Mouse (Mus musculus) forebrain, embryonic 15.5 days (tissue): ENCODE measurements around the gene Pym1. TPM values are rescaled to one million over a fixed set of nuclear protein-coding genes. Genes with fewer than 3 reads are reported as not detected.

Source experiments
- ATAC-seq: fragments of 200-750 bp; cut with Nextera tagmentation; replicated peaks from 2 replicates; pipeline ENCODE4 v1.8.0; 2017; ENCODE audit warnings: mild to moderate bottlenecking, moderate TSS enrichment, moderate library complexity
- H3K27ac ChIP-seq: fragments of 300-500 bp; sonication (generic); replicated peaks from 2 replicates; pipeline ENCODE4 v1.5.1; 2015; ENCODE audit warnings: mild to moderate bottlenecking, inconsistent platforms
- H3K27me3 ChIP-seq: fragments of 300-500 bp; sonication (generic); 2 replicates; pipeline ENCODE4 v1.6.1; 2015; ENCODE audit warnings: inconsistent platforms
- H3K36me3 ChIP-seq: fragments of 300-500 bp; sonication (generic); 2 replicates; pipeline ENCODE4 v1.6.1; 2015; ENCODE audit warnings: mild to moderate bottlenecking, inconsistent platforms
- H3K4me1 ChIP-seq: fragments of 300-500 bp; sonication (generic); 2 replicates; pipeline ENCODE4 v1.6.1; 2015; ENCODE audit warnings: inconsistent platforms
- H3K4me2 ChIP-seq: fragments of 300-500 bp; sonication (generic); replicated peaks from 2 replicates; pipeline ENCODE4 v1.6.1; 2015; ENCODE audit warnings: mild to moderate bottlenecking, inconsistent platforms
- H3K4me3 ChIP-seq: fragments of 300-500 bp; sonication (generic); 2 replicates; pipeline ENCODE4 v1.5.1; 2015; ENCODE audit warnings: mild to moderate bottlenecking, inconsistent platforms
- H3K9ac ChIP-seq: fragments of 300-500 bp; sonication (generic); replicated peaks from 2 replicates; pipeline ENCODE4 v1.6.1; 2015; ENCODE audit warnings: mild to moderate bottlenecking, inconsistent platforms
- H3K9me3 ChIP-seq: fragments of 300-500 bp; sonication (generic); 2 replicates; pipeline ENCODE4 v1.6.1; 2016; ENCODE audit warnings: inconsistent platforms
- WGBS: fragments of 180-500 bp; shearing (Covaris S2); methylation state at CpG from one replicate; pipeline ENCODE4 v1.1.7; 2015; ENCODE audit warnings: mixed read lengths; 5-methylcytosine and 5-hydroxymethylcytosine counted together
- polyA plus RNA-seq: library from polyadenylated mRNA; unstranded; fragments of >200 nt; fragmentation: Nextera tagmentation; extraction: Ambion mirVana; gene quantifications from 2 replicates; pipeline ENCODE4 v1.2.1, GENCODE M21; 2015

The Pym1 gene
- polyA plus RNA-seq, 1 experiment from 2014 or later = 42.9 TPM

DNA sequence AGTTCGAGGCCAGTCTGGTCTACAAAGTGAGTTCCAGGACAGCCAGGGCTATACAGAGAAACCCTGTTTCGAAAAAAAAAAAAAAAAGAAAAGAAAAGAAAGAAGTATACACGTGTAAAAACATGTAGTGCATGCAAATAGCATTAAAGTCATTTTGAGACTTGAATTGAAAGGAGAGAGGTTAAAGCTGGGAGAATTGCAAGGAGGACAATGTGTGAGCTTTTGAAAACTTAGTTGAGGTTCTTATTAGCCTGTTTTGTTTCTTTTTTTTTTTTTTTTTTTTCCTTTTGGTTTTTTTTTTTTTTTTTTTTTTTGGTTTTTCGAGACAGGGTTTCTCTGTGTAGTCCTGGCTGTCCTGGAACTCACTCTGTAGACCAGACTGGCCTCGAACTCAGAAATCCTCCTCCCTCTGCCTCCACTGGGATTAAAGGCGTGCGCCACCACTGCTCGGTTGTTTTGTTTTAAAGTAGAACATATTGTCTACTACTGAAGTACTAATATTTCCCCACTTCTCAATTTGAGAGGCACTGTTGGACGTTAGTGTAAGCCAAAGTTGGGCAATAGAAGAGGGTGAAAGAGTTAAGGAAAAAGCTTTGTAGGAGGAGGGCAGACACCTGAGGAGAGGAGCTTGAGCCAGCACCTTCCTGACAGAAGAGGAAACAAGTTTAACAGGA is 580 bp upstream of the Pym1 start:
- no peaks in the 10 kb centered on the region for H3K36me3 ChIP-seq
- peaks cover 31% of the 10 kb centered on the region; the same call in 1 of the 2 replicates for H3K27me3 ChIP-seq
- H3K4me1 ChIP-seq = peaks cover 40% of the 10 kb centered on the region
- peak overlapping the region; percentile 92 for H3K27ac ChIP-seq
- H3K9me3 ChIP-seq = no peaks in the 10 kb centered on the region
- H3K4me3 ChIP-seq = peak overlapping the region; percentile 83
- 38% methylated on average over 9 of the region's 9 CpGs for WGBS
- peak overlapping the region; percentile 86 for H3K4me2 ChIP-seq
- no peak for ATAC-seq
- peak overlapping the region; percentile 70 for H3K9ac ChIP-seq

DNA sequence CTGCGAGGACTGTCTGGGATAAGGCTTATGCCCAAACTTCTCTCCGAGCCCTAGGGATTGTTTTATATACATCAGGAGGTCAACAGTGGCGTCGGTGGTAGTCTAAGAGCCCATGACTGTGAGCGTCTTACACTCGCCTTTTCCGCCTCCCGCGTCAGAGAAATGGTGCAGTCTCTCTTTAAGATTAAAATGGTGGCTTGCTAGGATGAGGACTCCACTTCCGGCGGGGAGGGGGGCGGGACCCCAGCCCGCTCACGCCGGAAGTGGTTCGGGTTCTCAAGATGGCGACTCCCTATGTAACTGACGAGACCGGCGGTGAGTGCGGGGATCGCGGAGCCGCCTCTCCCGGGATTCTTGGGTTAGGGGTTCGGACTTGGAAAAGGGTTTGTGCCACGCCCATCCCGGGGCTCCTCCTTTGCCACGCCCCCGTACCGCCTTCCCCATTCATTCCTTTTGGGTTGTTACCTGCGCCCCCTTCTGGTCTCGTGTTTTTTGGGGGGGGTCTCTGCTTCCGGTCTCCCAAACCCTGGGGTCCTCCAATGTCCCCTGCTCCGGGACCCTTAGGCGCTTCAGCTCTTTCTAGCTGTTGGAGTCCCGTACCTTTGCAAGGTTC is 669 bp downstream of the Pym1 start:
- peaks cover 19% of the 10 kb centered on the region; the same call in 1 of the 2 replicates for H3K27me3 ChIP-seq
- H3K9me3 ChIP-seq = no peaks in the 10 kb centered on the region
- 0 out of 2 replicates have a peak, but pooled peaks cover 2% of the 10 kb centered on the region for H3K36me3 ChIP-seq

DNA sequence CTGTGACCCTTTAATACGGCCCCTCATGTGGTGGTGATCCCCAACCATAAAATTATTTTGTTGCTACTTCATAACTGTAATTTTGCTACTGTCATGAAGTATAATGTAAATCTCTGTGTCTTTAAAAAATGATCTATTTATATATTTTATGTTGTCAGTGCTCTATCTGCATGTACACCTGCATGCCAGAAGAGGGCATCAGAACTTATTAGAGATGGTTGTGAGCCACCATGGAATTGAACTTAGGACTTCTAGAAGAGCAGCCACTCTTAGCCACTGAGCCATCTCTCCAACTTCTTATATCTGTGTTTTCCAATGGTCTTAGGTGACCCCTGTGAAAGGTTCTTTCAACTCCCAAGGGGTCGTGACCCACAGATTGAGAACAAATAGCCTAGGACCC is 25.2 kb downstream of the Pym1 start:
- H3K27me3 ChIP-seq = no peaks in the 10 kb centered on the region
- H3K4me1 ChIP-seq = no peaks in the 10 kb centered on the region
- 85% methylated on average over 2 of the region's 2 CpGs for WGBS
- H3K27ac ChIP-seq = no peak overlapping the region
- H3K4me2 ChIP-seq = no peak overlapping the region
- no peak overlapping the region for H3K9ac ChIP-seq
- no peak for ATAC-seq
- H3K36me3 ChIP-seq = 0 out of 2 replicates have a peak, but pooled peaks cover 3% of the 10 kb centered on the region
- H3K9me3 ChIP-seq = no peaks in the 10 kb centered on the region
- H3K4me3 ChIP-seq = no peak overlapping the region

More for the DNA sequence above, 669 bp downstream of the Pym1 start:
- Histone ChIP-seq H3K4me2 (peak overlapping the region; percentile 86), H3K9ac (peak overlapping the region; percentile 70), H3K4me1 (peaks cover 36% of the 10 kb centered on the region), H3K27ac (peak overlapping the region; percentile 92), H3K4me3 (peak overlapping the region; percentile 83)
- under 1% methylated on average over 37 of the region's 37 CpGs for WGBS
- ATAC-seq = peak; percentile 95

DNA sequence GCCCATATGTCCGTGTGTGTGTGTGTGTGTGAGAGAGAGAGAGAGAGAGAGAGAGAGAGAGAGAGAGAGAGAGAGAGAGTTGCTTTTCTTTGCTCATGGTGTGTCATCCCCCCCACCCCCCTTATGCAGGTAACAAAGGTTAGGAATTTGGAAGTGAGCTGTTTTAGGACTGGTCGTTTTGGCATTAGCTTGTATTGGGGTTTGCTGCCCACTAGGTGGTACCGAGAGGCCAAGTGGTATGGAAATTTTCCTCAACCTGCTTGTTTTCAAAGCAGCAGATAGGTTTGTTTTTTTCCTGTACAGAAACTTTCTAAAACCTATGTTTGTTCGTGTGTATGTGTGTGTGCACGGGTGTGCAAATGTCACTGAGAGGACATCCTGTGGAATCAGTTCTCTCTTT is 26.0 kb downstream of the Pym1 start:
- no peak for ATAC-seq
- Histone ChIP-seq H3K4me3 (no peak overlapping the region), H3K9ac (no peak overlapping the region), H3K9me3 (no peaks in the 10 kb centered on the region), H3K27me3 (no peaks in the 10 kb centered on the region), H3K4me2 (no peak overlapping the region), H3K27ac (no peak overlapping the region), H3K36me3 (0 out of 2 replicates have a peak, but pooled peaks cover 3% of the 10 kb centered on the region), H3K4me1 (no peaks in the 10 kb centered on the region)
- WGBS = 32% methylated on average over 5 of the region's 5 CpGs

DNA sequence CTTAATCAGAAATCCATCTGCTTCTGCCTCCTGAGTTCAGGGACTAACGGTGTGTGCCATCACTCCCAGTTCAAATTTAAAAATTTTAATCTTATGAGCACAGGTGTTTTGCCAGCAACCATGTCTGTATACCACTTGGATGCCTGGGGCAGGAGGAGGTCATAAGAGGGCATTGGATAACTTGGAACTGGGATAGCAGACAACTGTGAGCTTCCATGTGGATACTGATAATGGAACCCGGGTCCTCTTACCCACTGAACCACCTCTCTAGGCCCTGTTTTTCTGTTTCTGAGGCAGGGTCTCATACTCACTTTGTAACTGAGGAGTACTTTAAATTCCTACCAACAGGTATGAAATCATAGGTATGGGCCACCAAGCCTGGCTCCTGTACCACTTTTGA is 30.8 kb downstream of the Pym1 start:
- 89% methylated on average over 2 of the region's 2 CpGs for whole genome bisulfite sequencing
- Histone ChIP-seq H3K27ac (no peak overlapping the region), H3K4me3 (no peak overlapping the region), H3K36me3 (no peaks in the 10 kb centered on the region), H3K9ac (no peak overlapping the region), H3K4me2 (no peak overlapping the region), H3K27me3 (no peaks in the 10 kb centered on the region), H3K9me3 (no peaks in the 10 kb centered on the region), H3K4me1 (no peaks in the 10 kb centered on the region)
- ATAC-seq = no peak

DNA sequence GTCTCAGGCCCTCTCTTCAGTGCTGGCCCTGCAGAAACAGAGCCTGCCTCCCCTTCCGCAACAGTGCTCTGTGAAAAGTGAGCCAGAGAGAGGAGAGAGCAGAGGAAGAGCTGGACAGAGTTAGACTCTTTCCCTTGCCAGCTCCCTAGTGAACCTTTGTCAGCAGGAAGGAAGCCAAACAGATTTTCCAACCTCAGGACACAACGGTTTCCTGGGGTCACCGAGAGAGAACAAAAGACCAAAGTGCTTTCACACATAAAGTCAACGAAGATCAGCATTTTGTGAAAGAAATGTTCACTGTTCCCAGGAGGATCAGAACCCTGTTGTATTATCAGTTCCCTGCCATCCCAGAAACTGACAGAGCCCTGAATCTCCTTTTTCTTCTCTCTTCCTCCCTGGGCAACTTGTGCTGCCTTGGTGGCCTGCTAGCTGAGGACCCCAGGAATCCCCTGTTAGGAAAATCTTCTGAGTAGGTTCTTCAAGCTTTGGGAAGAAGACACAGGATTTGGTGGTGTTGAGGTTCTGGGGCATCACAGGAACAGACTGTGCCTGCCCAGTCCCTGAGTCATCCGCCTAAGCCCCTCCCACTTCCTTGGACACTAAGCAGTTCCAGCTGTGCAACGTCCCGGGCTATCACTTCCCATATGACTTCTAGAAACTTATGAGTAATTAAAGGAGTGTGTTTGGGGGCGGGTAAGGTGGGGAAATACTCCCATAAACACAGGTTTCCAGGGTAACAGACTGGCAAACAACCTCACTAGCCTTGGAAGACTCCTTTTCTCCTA is 31.5 kb downstream of the Pym1 start:
- WGBS = 40% methylated on average over 8 of the region's 8 CpGs
- no peaks in the 10 kb centered on the region for H3K36me3 ChIP-seq
- H3K4me1 ChIP-seq = no peaks in the 10 kb centered on the region
- no peak overlapping the region for H3K4me3 ChIP-seq
- no peak overlapping the region for H3K4me2 ChIP-seq
- H3K27me3 ChIP-seq = no peaks in the 10 kb centered on the region
- H3K9ac ChIP-seq = no peak overlapping the region
- no peak overlapping the region for H3K27ac ChIP-seq
- no peak for ATAC-seq
- 0 out of 2 replicates have a peak, but pooled peaks cover 3% of the 10 kb centered on the region for H3K9me3 ChIP-seq

DNA sequence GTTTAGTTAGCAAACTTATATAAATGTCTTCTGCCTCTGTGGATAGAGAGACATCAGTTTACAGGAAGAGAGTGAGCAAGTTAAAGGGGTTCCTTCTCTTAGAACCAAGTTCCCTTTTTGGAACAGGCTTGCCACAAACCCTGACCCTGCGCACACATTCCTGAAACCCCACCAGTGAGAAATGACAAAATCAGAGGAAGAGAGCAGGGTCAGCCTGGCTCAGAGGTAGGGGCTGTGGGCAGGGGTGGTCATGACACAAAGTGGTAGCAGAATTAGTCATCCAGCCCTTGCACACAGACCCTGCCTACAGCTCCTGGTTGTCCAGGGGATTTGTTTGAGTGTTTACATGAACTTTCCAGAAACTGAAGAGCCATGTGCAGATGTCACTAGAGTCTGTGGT is 32.5 kb downstream of the Pym1 start:
- Histone ChIP-seq H3K36me3 (no peaks in the 10 kb centered on the region), H3K9me3 (0 out of 2 replicates have a peak, but pooled peaks cover 3% of the 10 kb centered on the region), H3K4me3 (no peak overlapping the region), H3K4me1 (no peaks in the 10 kb centered on the region), H3K9ac (no peak overlapping the region), H3K27ac (no peak overlapping the region), H3K4me2 (no peak overlapping the region), H3K27me3 (no peaks in the 10 kb centered on the region)
- 90% methylated on average over 1 of the region's 1 CpGs for WGBS
- ATAC-seq = no peak

DNA sequence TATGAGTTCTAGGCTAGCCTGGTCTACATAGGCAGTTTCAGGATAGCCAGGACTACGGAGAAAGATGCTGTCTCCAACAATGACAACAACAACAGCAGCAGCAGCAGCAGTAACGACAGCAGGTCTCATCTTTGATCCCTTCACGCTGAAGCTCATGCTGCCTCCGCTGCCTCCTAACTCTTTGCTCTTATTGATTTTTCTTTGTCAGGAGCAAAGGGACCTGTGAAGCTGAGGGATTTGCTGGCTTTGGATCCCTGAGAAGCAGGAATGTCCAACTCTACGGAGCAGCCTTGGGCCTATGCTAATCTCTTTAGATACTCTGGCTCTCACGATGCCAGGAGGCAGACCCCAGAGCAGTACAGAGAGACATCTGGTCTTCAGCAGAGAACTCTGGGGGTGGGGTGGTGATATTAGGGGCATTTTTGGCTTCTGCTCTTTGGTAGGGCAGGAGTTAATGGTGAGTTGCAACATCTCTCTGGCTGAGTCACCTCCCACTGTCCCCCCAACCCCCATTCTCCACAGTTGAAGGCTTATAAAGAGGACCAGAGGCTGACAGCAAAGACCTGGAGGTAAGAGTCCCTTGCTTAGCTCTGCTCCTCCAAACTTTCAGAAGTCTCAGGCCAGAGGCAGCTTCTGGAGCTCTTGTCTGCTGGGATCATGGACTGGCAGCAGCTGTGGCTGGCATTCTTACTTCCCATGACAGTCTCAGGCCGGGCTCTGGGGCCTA is 42.9 kb downstream of the Pym1 start, which contains the start of gene Mmp19:
Gene Mmp19 (plus strand): TSS at position 513 of the 727 bp plus-strand sequence.
- H3K27me3 ChIP-seq = 0 out of 2 replicates have a peak, but pooled peaks cover 3% of the 10 kb centered on the region
- no peaks in the 10 kb centered on the region for H3K9me3 ChIP-seq
- no peak for ATAC-seq
- no peak within 1 kb of the TSS for H3K9ac ChIP-seq
- no peak within 1 kb of the TSS for H3K27ac ChIP-seq
- no peaks in the 10 kb centered on the region for H3K4me1 ChIP-seq
- 71% methylated on average over 7 of the region's 7 CpGs for WGBS
- no peaks in the 10 kb centered on the region for H3K36me3 ChIP-seq
- H3K4me2 ChIP-seq = no peak within 1 kb of the TSS
- H3K4me3 ChIP-seq = no peak within 1 kb of the TSS

DNA sequence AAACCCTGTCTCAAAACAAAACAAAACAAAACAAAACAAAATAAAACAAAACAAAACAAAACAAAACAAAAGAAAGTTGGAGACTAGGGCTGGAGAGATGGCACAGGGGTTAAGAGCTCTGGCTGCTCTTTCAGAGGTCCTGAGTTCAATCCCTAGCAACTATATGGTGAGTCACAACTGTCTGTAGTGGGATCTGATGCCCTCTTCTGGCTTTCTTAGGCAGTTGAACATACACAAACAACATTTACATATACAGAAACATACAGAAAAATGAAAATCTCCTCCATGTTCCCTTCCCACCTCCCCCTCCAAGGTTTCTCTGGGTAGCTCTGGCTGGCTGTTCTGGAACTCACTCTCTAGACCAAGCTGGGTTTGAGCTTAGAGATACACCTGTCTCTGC is 44.4 kb downstream of the Pym1 start:
- Histone ChIP-seq H3K27ac (no peak overlapping the region), H3K9me3 (no peaks in the 10 kb centered on the region), H3K36me3 (no peaks in the 10 kb centered on the region), H3K9ac (no peak overlapping the region), H3K4me2 (no peak overlapping the region), H3K4me3 (no peak overlapping the region), H3K27me3 (no peaks in the 10 kb centered on the region), H3K4me1 (no peaks in the 10 kb centered on the region)
- no peak for ATAC-seq

DNA sequence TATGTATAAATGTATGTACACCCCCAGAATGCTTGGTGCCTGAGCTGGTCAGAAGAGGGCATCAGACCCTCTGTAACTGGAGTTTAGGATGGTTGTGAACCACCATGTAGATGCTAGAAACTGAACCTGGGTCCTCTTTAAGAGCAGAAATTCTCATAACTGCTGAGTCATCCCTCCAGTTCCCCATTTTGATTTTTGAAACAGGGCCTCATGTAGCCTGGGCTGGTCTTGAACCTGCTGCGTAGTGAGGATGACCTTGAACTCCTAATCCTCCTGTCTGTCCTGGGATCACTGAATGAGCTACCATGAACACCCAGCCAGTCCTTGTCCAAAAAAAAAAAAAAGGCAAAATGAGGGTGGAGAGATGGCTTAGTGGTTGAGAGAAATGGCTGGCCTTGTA is 45.6 kb downstream of the Pym1 start:
- Histone ChIP-seq H3K9me3 (no peaks in the 10 kb centered on the region), H3K4me3 (no peak overlapping the region), H3K4me2 (no peak overlapping the region), H3K36me3 (no peaks in the 10 kb centered on the region), H3K27me3 (no peaks in the 10 kb centered on the region), H3K4me1 (no peaks in the 10 kb centered on the region), H3K9ac (no peak overlapping the region), H3K27ac (no peak overlapping the region)
- WGBS = 91% methylated on average over 1 of the region's 1 CpGs
- no peak for ATAC-seq

DNA sequence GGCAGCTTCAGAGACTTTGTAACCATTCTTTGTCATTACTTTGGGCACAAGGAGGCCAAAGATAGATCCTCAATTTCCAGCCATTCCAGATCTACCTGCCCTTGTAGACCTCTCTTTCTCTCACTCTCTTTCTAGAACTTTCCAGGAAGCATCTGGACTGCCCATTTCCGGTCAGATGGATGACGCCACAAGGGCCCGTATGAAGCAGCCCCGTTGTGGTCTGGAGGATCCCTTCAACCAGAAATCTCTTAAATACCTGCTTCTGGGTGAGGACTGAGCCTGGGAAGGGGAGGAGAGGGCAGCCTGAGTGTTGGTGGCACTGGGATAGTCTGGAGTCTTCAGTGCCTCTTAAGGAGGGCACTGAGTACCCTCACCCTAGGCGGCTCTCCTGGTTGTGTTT is 46.7 kb downstream of the Pym1 start:
- no peak overlapping the region for H3K27ac ChIP-seq
- no peak for ATAC-seq
- WGBS = 92% methylated on average over 5 of the region's 5 CpGs
- no peak overlapping the region for H3K4me2 ChIP-seq
- no peaks in the 10 kb centered on the region for H3K4me1 ChIP-seq
- H3K27me3 ChIP-seq = no peaks in the 10 kb centered on the region
- H3K9me3 ChIP-seq = no peaks in the 10 kb centered on the region
- no peak overlapping the region for H3K4me3 ChIP-seq
- no peak overlapping the region for H3K9ac ChIP-seq
- H3K36me3 ChIP-seq = no peaks in the 10 kb centered on the region

DNA sequence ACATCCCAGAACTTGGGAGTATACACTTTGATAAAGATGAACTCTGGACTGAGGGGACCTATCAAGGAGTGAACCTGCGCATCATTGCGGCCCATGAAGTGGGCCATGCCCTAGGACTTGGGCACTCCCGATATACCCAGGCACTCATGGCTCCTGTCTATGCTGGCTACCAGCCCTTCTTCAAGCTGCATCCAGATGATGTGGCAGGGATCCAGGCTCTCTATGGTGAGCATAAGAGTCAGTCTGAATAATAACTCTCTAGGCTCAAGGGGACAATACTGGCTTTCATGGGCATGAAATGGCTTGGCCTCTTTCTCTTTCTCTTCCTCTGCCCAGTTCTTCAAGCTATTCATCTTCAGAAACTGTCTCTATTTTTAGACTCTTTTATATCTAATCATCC is 47.9 kb downstream of the Pym1 start:
- WGBS = 96% methylated on average over 3 of the region's 3 CpGs
- ATAC-seq = no peak
- Histone ChIP-seq H3K4me2 (no peak overlapping the region), H3K36me3 (no peaks in the 10 kb centered on the region), H3K27me3 (no peaks in the 10 kb centered on the region), H3K4me1 (no peaks in the 10 kb centered on the region), H3K9ac (no peak overlapping the region), H3K4me3 (no peak overlapping the region), H3K9me3 (no peaks in the 10 kb centered on the region), H3K27ac (no peak overlapping the region)
